Mouse (Mus musculus): ENCODE results near the gene Mtor. TPM values are rescaled to one million over a fixed set of nuclear protein-coding genes. Genes with fewer than 3 reads are reported as not detected.

Gene Mtor
- total and polyA plus RNA-seq, 3 experiments, result 10.5 to 28.6 (median 24.3) TPM

DNA sequence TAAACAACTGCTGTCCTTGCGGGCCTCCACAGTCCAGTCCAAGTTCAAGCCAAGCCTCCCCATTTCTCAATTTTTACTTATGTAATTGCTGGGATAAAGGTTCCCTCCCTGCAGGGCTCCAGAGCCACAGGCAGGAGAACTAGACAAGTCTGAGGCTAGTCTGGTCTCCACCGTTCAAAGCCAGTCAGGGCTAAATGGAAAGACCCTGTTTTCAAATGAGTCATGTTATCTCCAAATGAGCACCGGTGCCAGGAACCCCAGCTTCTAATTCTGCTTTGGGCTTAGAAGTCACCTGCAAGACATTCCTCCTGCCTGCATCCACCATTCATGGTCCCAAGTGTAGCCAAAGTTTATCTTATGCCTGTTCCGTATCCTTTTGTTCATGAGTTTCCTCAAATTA is 153.5 kb downstream of the Mtor start:
- H3K27ac ChIP-seq (ENCODE audit: insufficient read depth, low read depth), result no peak overlapping the region
- peaks cover 4 to 27% of the 10 kb centered on the region in 2 experiments; a peak in 3 of 4 replicates for H3K4me1 ChIP-seq (ENCODE audit: control insufficient read depth in 1 of 2, insufficient read depth in 2 of 2)
- TF ChIP-seq MEF2A (IDR thresholded peaks at IDR 0.05; ENCODE audit: borderline replicate concordance, low read depth, low read length), result 0 out of 2 replicates have a peak, but pooled peaks have one; percentile 20
- peak; percentile 74; the same call in 1 of the 2 replicates for TF ChIP-seq IRF4 (IDR thresholded peaks at IDR 0.05; ENCODE audit: low read depth, low read length)
- TF ChIP-seq EP300 (IDR thresholded peaks at IDR 0.05; ENCODE audit: low read length), result peak; percentile 44; the same call in 1 of the 2 replicates
- TF ChIP-seq ZC3H11A (IDR thresholded peaks at IDR 0.05; ENCODE audit: low read depth, low read length), result no peak
- no peak for TF ChIP-seq MAX (IDR thresholded peaks at IDR 0.05; ENCODE audit: low read length)
- TF ChIP-seq E2F4 (IDR thresholded peaks at IDR 0.05; ENCODE audit: insufficient replicate concordance, low read depth, low read length), result no peak
- TF ChIP-seq JUND (conservative IDR thresholded peaks at IDR 0.05; ENCODE audit: low read depth, low read length), result peak; percentile 56; the same call in 1 of the 2 replicates
- TF ChIP-seq CHD2 (IDR thresholded peaks at IDR 0.05; ENCODE audit: low read length), result no peak
- peak; percentile 51; the same call in 1 of the 2 replicates for TF ChIP-seq JUN (IDR thresholded peaks at IDR 0.05; ENCODE audit: insufficient read depth, low read depth, low read length)
- TF ChIP-seq CHD1 (IDR thresholded peaks at IDR 0.05; ENCODE audit: low read depth, low read length), result no peak
- TF ChIP-seq ETS1 (conservative IDR thresholded peaks at IDR 0.05; ENCODE audit: low read depth, low read length), result no peak
- in situ Hi-C loops (cut with MboI; ENCODE audit: low pct_ligation_motif_present, low pct_unique_long_range_greater_than_20kb, low sequenced_read_pairs), result loop anchor here (25.0 kb wide), 1 partner anchor 440 kb away; the partner anchor contains the start of genes Fbxo2, Fbxo44 and Fbxo6
- H3K9me3 ChIP-seq (replicated peaks; ENCODE audit: low read length), result peaks cover 17% of the 10 kb centered on the region
- H3K36me3 ChIP-seq (replicated peaks in 1 of 2; ENCODE audit: control insufficient read depth in 1 of 2, insufficient read depth in 1 of 2, low read length in 1 of 2), result peaks cover 18 to 43% of the 10 kb centered on the region in 2 experiments
- no peaks in the 10 kb centered on the region for H3K79me2 ChIP-seq (replicated peaks; ENCODE audit: control insufficient read depth, extremely low read depth, insufficient read depth, poor library complexity, severe bottlenecking)
- no peak overlapping the region for H3K4me2 ChIP-seq (ENCODE audit: insufficient read depth, low read depth, poor library complexity, severe bottlenecking)
- H3K4me3 ChIP-seq (replicated peaks in 1 of 3; ENCODE audit: low read depth in 2 of 3, low read length in 2 of 3, poor library complexity in 1 of 3), result no peak overlapping the region
- no peak overlapping the region for H3K9ac ChIP-seq (ENCODE audit: insufficient read depth, low read depth)
- peak; percentile 39 for DNase-seq (ENCODE audit: extremely low read depth)
- no peaks in the 10 kb centered on the region for H3K27me3 ChIP-seq (replicated peaks)
- dilution Hi-C loops (cut with MboI; ENCODE audit: extremely low pct_ligation_motif_present, extremely low pct_unique_long_range_greater_than_20kb, low sequenced_read_pairs), result no loop called here

DNA sequence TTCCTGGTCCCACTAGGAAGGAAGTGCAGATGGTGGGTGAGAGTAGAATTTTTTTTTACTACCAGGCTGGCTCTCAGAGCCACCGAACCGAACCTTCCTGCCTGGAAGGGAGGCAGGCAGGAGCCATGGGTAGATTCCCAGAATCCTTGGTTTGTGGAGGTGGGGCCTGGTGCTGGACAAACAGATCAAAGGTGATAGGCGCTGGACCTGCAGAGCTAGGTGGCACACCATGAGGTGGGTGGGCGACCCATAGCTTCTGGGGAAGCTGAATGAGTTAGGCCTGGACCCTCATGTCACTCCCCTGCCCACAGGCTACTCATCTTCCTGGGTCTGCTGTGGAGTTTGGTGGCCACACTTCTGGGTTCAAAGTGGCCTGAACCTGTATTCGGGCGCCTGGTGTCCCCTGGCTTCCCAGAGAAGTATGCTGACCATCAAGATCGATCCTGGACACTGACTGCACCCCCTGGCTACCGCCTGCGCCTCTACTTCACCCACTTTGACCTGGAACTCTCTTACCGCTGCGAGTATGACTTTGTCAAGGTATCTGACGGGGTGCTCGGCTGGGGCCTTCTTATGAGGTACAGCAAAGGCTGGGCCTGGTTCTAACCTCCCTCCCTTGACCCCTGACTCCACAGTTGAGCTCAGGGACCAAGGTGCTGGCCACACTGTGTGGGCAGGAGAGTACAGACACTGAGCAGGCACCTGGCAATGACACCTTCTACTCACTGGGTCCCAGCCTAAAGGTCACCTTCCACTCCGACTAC is 154.1 kb downstream of the Mtor start, which contains the start of gene Masp2:
Gene Masp2, plus strand, starts transcription at position 198 of the 764 bp plus-strand sequence.
- no peak within 1 kb of the TSS for H3K27ac ChIP-seq (ENCODE audit: insufficient read depth, low read depth)
- no peak within 1 kb of the TSS for H3K9ac ChIP-seq (ENCODE audit: insufficient read depth, low read depth)
- H3K4me3 ChIP-seq (replicated peaks in 1 of 3; ENCODE audit: low read depth in 2 of 3, low read length in 2 of 3, poor library complexity in 1 of 3), result no peak within 1 kb of the TSS
- dilution Hi-C loops (cut with MboI; ENCODE audit: extremely low pct_ligation_motif_present, extremely low pct_unique_long_range_greater_than_20kb, low sequenced_read_pairs) (no loop called here), in situ Hi-C loops (cut with MboI; ENCODE audit: low pct_ligation_motif_present, low pct_unique_long_range_greater_than_20kb, low sequenced_read_pairs) (loop anchor here (25.0 kb wide), 1 partner anchor 440 kb away; the partner anchor contains the start of genes Fbxo2, Fbxo44 and Fbxo6)
- peaks cover 13% of the 10 kb centered on the region for H3K9me3 ChIP-seq (replicated peaks; ENCODE audit: low read length)
- peaks cover 17 to 40% of the 10 kb centered on the region in 2 experiments for H3K36me3 ChIP-seq (replicated peaks in 1 of 2; ENCODE audit: control insufficient read depth in 1 of 2, insufficient read depth in 1 of 2, low read length in 1 of 2)
- H3K27me3 ChIP-seq (replicated peaks), result no peaks in the 10 kb centered on the region
- peaks cover 4 to 27% of the 10 kb centered on the region in 2 experiments; a peak in 3 of 4 replicates for H3K4me1 ChIP-seq (ENCODE audit: control insufficient read depth in 1 of 2, insufficient read depth in 2 of 2)
- H3K4me2 ChIP-seq (ENCODE audit: insufficient read depth, low read depth, poor library complexity, severe bottlenecking), result no peak within 1 kb of the TSS
- H3K79me2 ChIP-seq (replicated peaks; ENCODE audit: control insufficient read depth, extremely low read depth, insufficient read depth, poor library complexity, severe bottlenecking), result no peaks in the 10 kb centered on the region
- no peak for TF ChIP-seq PAX5 (IDR thresholded peaks at IDR 0.05; ENCODE audit: low read length)
- DNase-seq (ENCODE audit: extremely low read depth), result no peak

Measured in CH12.LX (cell line).